Mouse (Mus musculus) bone marrow, adult 2 months (tissue): ENCODE measurements around the gene Rrp12.

Source experiments
- CTCF ChIP-seq: fragments of 200-500 bp; IDR thresholded peaks from 2 replicates; pipeline ENCODE4 v1.5.1; 2011; ENCODE audit warnings: low read length, control low read depth; ENCODE audit not compliant: control insufficient read depth, insufficient read depth
- POLR2A ChIP-seq: fragments of 200-500 bp; IDR thresholded peaks from 2 replicates; pipeline ENCODE4 v1.6.1; 2011; ENCODE audit warnings: low read depth, mild to moderate bottlenecking, control low read depth, low read length, borderline replicate concordance; ENCODE audit not compliant: control insufficient read depth

- TF ChIP-seq CTCF (no peak), POLR2A (no peak)
Observed at GRCm38 (mm10) chr19:41831718-41832391, 64.1 kb downstream of the Rrp12 start.
